Mouse (Mus musculus) small intestine, adult 2 months (tissue): ENCODE results near the gene Cflar.

Experiments used
- CTCF ChIP-seq: fragments of 200-500 bp; IDR thresholded peaks from 2 replicates; pipeline ENCODE4 v1.5.1; 2012; ENCODE audit warnings: low read depth, mild to moderate bottlenecking, control low read depth, inconsistent platforms, low read length, moderate library complexity, mixed read lengths; ENCODE audit not compliant: insufficient replicate concordance, insufficient read length; ENCODE audit errors: extremely low read depth
- POLR2A ChIP-seq: fragments of 200-500 bp; IDR thresholded peaks from 2 replicates; pipeline ENCODE4 v1.6.1; 2012; ENCODE audit warnings: low read depth, mild to moderate bottlenecking, control low read depth, inconsistent platforms, low read length, moderate library complexity

- TF ChIP-seq CTCF (no peak), POLR2A (no peak)
These were observed 31.9 kb downstream of the Cflar start for GRCm38 (mm10) chr1:58743252-58743651.
